In genomic region chr12:102491911-102492310, GRCm38 (mm10) we compare ENCODE assay signal across 29 mouse cellular contexts.
"Had no signal": no experiment of that assay in that cellular context is flagged by ENCODE, and none has a peak within 500 bp of the region (broad histone marks: within the 10 kb centered on the region; RNA-seq: fewer than 3 reads in every experiment).

No protein-coding gene starts in this region.

- H3K9me3 ChIP-seq: heart, embryonic 12.5 days; heart, embryonic 13.5 days; heart, embryonic 15.5 days; hindbrain, embryonic 10.5 days; hindbrain, embryonic 12.5 days; hindbrain, embryonic 13.5 days; hindbrain, embryonic 15.5 days; intestine, embryonic 15.5 days; kidney, embryonic 15.5 days had no signal

- H3K4me1 ChIP-seq: heart, embryonic 12.5 days; heart, embryonic 13.5 days; heart, embryonic 15.5 days; hindbrain, embryonic 10.5 days; hindbrain, embryonic 12.5 days; hindbrain, embryonic 13.5 days; hindbrain, embryonic 15.5 days; intestine, embryonic 15.5 days; kidney, embryonic 15.5 days had no signal

- DNase-seq: heart, postnatal 10 days; heart, postnatal 14 days; heart, postnatal 36 days; kidney, adult 11 months; kidney, adult 18-20 months; kidney, adult 2 months; kidney, adult 8-10 months; kidney, adult 9 months; kidney, postnatal 10 days; kidney, postnatal 14 days; kidney, postnatal 25 days; kidney, postnatal 36 days; kidney, postnatal 4 days; layer of hippocampus, adult 9-11 months; layer of hippocampus, postnatal 36 days had no signal

- H3K27me3 ChIP-seq: heart, embryonic 12.5 days; heart, embryonic 13.5 days; heart, embryonic 15.5 days; hindbrain, embryonic 12.5 days; hindbrain, embryonic 13.5 days; hindbrain, embryonic 15.5 days; intestine, embryonic 15.5 days; kidney, embryonic 15.5 days had no signal

- H3K4me3 ChIP-seq: heart, embryonic 12.5 days; heart, embryonic 13.5 days; heart, embryonic 15.5 days; hindbrain, embryonic 10.5 days; hindbrain, embryonic 12.5 days; hindbrain, embryonic 13.5 days; hindbrain, embryonic 15.5 days; intestine, embryonic 15.5 days; kidney, embryonic 15.5 days; layer of hippocampus, adult 2 months; left cerebral cortex, adult 2 months had no signal

- H3K27ac ChIP-seq: heart, embryonic 13.5 days; heart, embryonic 15.5 days; hindbrain, embryonic 10.5 days; hindbrain, embryonic 12.5 days; hindbrain, embryonic 13.5 days; hindbrain, embryonic 14.5 days; hindbrain, embryonic 15.5 days; hindbrain, postnatal 0 days; intestine, embryonic 15.5 days; kidney, embryonic 15.5 days; kidney, postnatal 0 days; layer of hippocampus, adult 2 months; left cerebral cortex, adult 2 months had no signal
